Mouse (Mus musculus): ENCODE data around the gene Tsga10ip. TPM values are rescaled to one million over a fixed set of nuclear protein-coding genes. Genes with fewer than 3 reads are reported as not detected.

The Tsga10ip gene
- total and polyA plus RNA-seq, 3 experiments = 0.87 to 0.89 TPM; not detected in 1

- Histone ChIP-seq H3K4me2 (ENCODE audit: insufficient read depth, low read depth, poor library complexity, severe bottlenecking) (no peak overlapping the region), H3K4me1 (ENCODE audit: control insufficient read depth in 1 of 2, insufficient read depth in 2 of 2) (peaks cover 9 to 26% of the 10 kb centered on the region in 2 experiments; a peak in 3 of 4 replicates), H3K27me3 (replicated peaks) (no peaks in the 10 kb centered on the region), H3K79me2 (replicated peaks; ENCODE audit: control insufficient read depth, extremely low read depth, insufficient read depth, poor library complexity, severe bottlenecking) (no peaks in the 10 kb centered on the region), H3K36me3 (replicated peaks in 1 of 2; ENCODE audit: control insufficient read depth in 1 of 2, insufficient read depth in 1 of 2, low read length in 1 of 2) (peaks cover 0 to 6% of the 10 kb centered on the region in 2 experiments), H3K9ac (ENCODE audit: insufficient read depth, low read depth) (no peak overlapping the region), H3K9me3 (replicated peaks; ENCODE audit: low read length) (no peaks in the 10 kb centered on the region), H3K27ac (ENCODE audit: insufficient read depth, low read depth) (no peak overlapping the region), H3K4me3 (replicated peaks in 1 of 3; ENCODE audit: low read depth in 2 of 3, low read length in 2 of 3, poor library complexity in 1 of 3) (no peak overlapping the region)
- in situ Hi-C loops (cut with MboI; ENCODE audit: low pct_ligation_motif_present, low pct_unique_long_range_greater_than_20kb, low sequenced_read_pairs) (no loop called here), dilution Hi-C loops (cut with MboI; ENCODE audit: extremely low pct_ligation_motif_present, extremely low pct_unique_long_range_greater_than_20kb, low sequenced_read_pairs) (no loop called here)
- DNase-seq (ENCODE audit: extremely low read depth) = no peak
- no peak for TF ChIP-seq MEF2A (IDR thresholded peaks at IDR 0.05; ENCODE audit: borderline replicate concordance, low read depth, low read length)
- TF ChIP-seq TBP (conservative IDR thresholded peaks at IDR 0.05; ENCODE audit: low read depth, low read length) = no peak
- TF ChIP-seq MAX (IDR thresholded peaks at IDR 0.05; ENCODE audit: low read length) = no peak
- no peak for TF ChIP-seq POLR2A (IDR thresholded peaks at IDR 0.05; ENCODE audit: low read depth, low read length)
Observed at GRCm38 (mm10) chr19:5409068-5409467, 6.7 kb upstream of the Tsga10ip start.

GRCm38 (mm10) chr19:5408057-5409001 lies 6.0 kb upstream of the Tsga10ip start:
- Histone ChIP-seq H3K27ac (ENCODE audit: insufficient read depth, low read depth) (no peak overlapping the region), H3K9ac (ENCODE audit: insufficient read depth, low read depth) (no peak overlapping the region; the same call in 1 of the 2 replicates), H3K4me2 (ENCODE audit: insufficient read depth, low read depth, poor library complexity, severe bottlenecking) (no peak overlapping the region), H3K79me2 (replicated peaks; ENCODE audit: control insufficient read depth, extremely low read depth, insufficient read depth, poor library complexity, severe bottlenecking) (no peaks in the 10 kb centered on the region), H3K27me3 (replicated peaks) (no peaks in the 10 kb centered on the region), H3K9me3 (replicated peaks; ENCODE audit: low read length) (no peaks in the 10 kb centered on the region), H3K4me3 (replicated peaks in 1 of 3; ENCODE audit: low read depth in 2 of 3, low read length in 2 of 3, poor library complexity in 1 of 3) (peak overlapping the region in 1 of 3 experiments; percentile 75), H3K36me3 (replicated peaks in 1 of 2; ENCODE audit: control insufficient read depth in 1 of 2, insufficient read depth in 1 of 2, low read length in 1 of 2) (peaks cover 0 to 6% of the 10 kb centered on the region in 2 experiments), H3K4me1 (ENCODE audit: control insufficient read depth in 1 of 2, insufficient read depth in 2 of 2) (peaks cover 9 to 26% of the 10 kb centered on the region in 2 experiments; a peak in 3 of 4 replicates)
- DNase-seq (ENCODE audit: extremely low read depth) = no peak
- no peak for TF ChIP-seq EP300 (IDR thresholded peaks at IDR 0.05; ENCODE audit: low read length)
- no peak for TF ChIP-seq JUN (IDR thresholded peaks at IDR 0.05; ENCODE audit: insufficient read depth, low read depth, low read length)
- no peak for TF ChIP-seq ZMIZ1 (IDR thresholded peaks at IDR 0.05; ENCODE audit: low read depth, low read length)
- no peak for TF ChIP-seq SMC3 (IDR thresholded peaks at IDR 0.05; ENCODE audit: low read depth, low read length)
- TF ChIP-seq CHD2 (IDR thresholded peaks at IDR 0.05; ENCODE audit: low read length) = no peak
- TF ChIP-seq BHLHE40 (IDR thresholded peaks at IDR 0.05; ENCODE audit: low read depth, low read length) = no peak
- no peak for TF ChIP-seq POLR2A (IDR thresholded peaks at IDR 0.05; ENCODE audit: low read depth, low read length)
- TF ChIP-seq HCFC1 (IDR thresholded peaks at IDR 0.05; ENCODE audit: low read depth, low read length) = no peak
- TF ChIP-seq MXI1 (IDR thresholded peaks at IDR 0.05; ENCODE audit: low read depth, low read length) = no peak
- no peak for TF ChIP-seq ETS1 (conservative IDR thresholded peaks at IDR 0.05; ENCODE audit: low read depth, low read length)
- no peak for TF ChIP-seq USF2 (conservative IDR thresholded peaks at IDR 0.05; ENCODE audit: low read depth, low read length)
- TF ChIP-seq JUND (conservative IDR thresholded peaks at IDR 0.05; ENCODE audit: low read depth, low read length) = no peak
- dilution Hi-C loops (cut with MboI; ENCODE audit: extremely low pct_ligation_motif_present, extremely low pct_unique_long_range_greater_than_20kb, low sequenced_read_pairs) (no loop called here), in situ Hi-C loops (cut with MboI; ENCODE audit: low pct_ligation_motif_present, low pct_unique_long_range_greater_than_20kb, low sequenced_read_pairs) (no loop called here)

Measured in CH12.LX (cell line).